Mouse (Mus musculus): Measurements from ENCODE around the gene Furin. TPM values are rescaled to one million over a fixed set of nuclear protein-coding genes. Genes with fewer than 3 reads are reported as not detected.

The Furin gene
- total RNA-seq, 2 experiments from 2014 or later: 37.7 to 43.7 TPM

GRCm38 (mm10) chr7:80343270-80344018 lies 61.8 kb downstream of the Furin start:
- no peak for DNase-seq (ENCODE audit: low spot score in 2 of 2)

DNA sequence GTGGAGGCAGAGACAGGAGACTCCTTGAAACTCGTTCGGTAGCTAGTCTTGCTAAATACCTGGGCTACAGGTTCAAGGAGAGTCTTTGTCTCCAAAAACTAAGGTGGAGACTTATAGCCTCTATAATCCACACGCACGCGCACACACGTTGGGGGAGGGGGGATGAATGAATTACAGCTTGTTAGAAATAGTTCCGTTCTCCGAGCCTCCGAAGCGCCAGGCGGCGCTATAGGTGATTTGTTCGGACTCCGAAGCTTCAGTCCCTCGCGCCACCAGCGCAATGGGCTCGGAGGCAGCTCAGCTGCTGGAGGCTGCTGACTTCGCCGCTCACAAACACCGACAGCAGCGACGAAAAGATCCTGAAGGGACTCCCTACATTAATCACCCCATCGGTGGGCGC lies 62.4 kb downstream of the Furin start, which contains the start of gene Hddc3:
TSS of gene Hddc3 (plus strand) at position 247 of the 400 bp plus-strand sequence.
- DNase-seq (ENCODE audit: low spot score in 2 of 2): peak; percentile 90 to 98

DNA sequence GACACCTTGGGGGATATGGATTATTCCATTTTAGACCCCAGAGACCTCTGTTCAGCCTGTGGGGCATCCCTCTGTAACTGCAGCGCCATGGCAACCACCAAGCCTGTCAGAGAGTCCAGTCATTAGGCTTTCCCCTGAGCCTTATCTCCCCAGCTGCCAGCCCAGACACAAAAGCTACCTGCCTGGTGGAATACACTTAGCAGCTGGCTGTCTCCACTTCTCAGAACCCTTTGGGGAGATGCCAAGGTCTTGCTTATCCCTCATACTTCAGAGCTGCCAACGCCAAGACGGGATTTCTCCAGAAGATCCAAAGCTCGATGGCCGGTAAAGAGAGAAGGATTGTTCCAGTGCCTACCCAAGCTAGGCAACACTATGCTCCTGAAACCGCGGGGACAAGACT lies 63.4 kb downstream of the Furin start:
- no peak for DNase-seq (ENCODE audit: low spot score in 2 of 2)

GRCm38 (mm10) chr7:80340793-80341192 lies 64.4 kb downstream of the Furin start, which contains the start of gene Unc45a:
Gene Unc45a (minus strand): TSS chr7:80341005.
- peak in 1 of 2 experiments; percentile 69 for DNase-seq (ENCODE audit: low spot score in 2 of 2)

DNA sequence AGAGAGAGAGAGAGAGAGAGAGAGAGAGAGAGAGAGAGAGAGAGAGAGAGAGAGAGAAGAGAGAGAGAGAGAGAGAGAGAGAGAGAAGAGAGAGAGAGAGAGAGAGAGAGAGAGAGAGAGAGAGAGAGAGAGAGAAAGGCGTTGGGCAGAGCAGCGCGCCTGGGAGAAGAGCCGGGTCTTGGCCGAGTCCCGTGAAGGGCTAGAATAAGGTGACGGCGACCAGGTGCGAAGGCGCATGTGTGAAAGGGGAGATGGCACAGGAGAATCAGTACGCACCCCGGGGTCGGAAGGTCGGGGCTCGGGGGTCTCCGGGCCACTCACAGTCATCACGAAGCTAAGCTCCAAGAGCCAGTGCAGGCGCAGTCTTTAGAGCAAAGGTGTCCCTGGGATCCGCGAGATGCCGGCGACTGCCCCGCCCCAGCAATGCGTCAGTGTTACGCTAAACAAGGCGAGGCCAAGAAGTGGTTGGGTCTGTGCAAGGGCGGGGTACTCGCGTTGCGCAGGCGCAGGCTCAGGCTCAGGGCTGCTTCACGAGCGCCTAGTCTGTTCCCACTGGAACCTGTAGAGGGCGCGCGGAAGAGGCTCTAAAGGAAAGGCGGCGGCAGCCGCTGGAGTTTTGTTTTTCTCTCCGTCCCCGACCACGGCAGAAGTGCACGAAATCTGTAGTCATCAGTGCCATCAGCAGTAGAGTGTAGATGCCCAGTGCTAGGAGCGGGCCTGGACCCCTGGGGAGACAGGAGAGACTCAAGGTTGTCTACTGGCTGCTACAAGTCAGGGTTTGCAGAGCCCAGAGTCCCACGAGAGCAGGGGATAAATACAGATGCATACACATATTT lies 65.2 kb downstream of the Furin start:
- DNase-seq (ENCODE audit: low spot score in 2 of 2): peak; percentile 98 to 99

GRCm38 (mm10) chr7:80339371-80339770 lies 65.9 kb downstream of the Furin start:
- DNase-seq (ENCODE audit: low spot score in 2 of 2): peak in 1 of 2 experiments; percentile 37

Other genes starting within 250 kb of the Furin start
- gene Sema4b, start 218.6 kb downstream of the Furin start, total RNA-seq (2021): 10 to 100 TPM; 22.0 to 23.6 TPM
- 10 to 100 TPM; 22.3 to 25.3 TPM for gene Cib1, start 172.6 kb downstream of the Furin start, total RNA-seq (2021)
- gene Gdpgp1, start 172.6 kb downstream of the Furin start, total RNA-seq (2021): 1 to 10 TPM; 6.0 to 6.1 TPM
- 1 to 10 TPM; 1.9 to 2.8 TPM for gene Ttll13, start 159.1 kb downstream of the Furin start, total RNA-seq (2021)
- 10 to 100 TPM; 44.3 to 44.6 TPM for gene Ngrn, start 144.2 kb downstream of the Furin start, total RNA-seq (2021)
- gene Vps33b, start 135.8 kb downstream of the Furin start, total RNA-seq (2021): 10 to 100 TPM; 18.3 to 19.7 TPM
- gene Prc1, start 111.0 kb downstream of the Furin start, total RNA-seq (2021): under 1 TPM; 0.45 to 0.48 TPM
- gene Rccd1, start 81.0 kb downstream of the Furin start, total RNA-seq (2021): 10 to 100 TPM; 10.1 to 11.2 TPM
- gene Unc45a, start 64.4 kb downstream of the Furin start, total RNA-seq (2021): 10 to 100 TPM; 39.3 to 41.6 TPM
- 10 to 100 TPM; 50.8 to 51.0 TPM for gene Hddc3, start 62.3 kb downstream of the Furin start, total RNA-seq (2021)
- 100 to 1,000 TPM; 164 TPM for gene Man2a2, start 34.1 kb downstream of the Furin start, total RNA-seq (2021)
- gene Fes, start 17.5 kb downstream of the Furin start, total RNA-seq (2021): 1 to 10 TPM; 5.2 to 6.0 TPM
- gene Blm, start 129.7 kb upstream of the Furin start, total RNA-seq (2021): 1 to 10 TPM; 3.0 to 3.2 TPM